Mouse (Mus musculus) midbrain, embryonic 11.5 days (tissue): ENCODE data around the gene Mrpl48. TPM values are rescaled to one million over a fixed set of nuclear protein-coding genes. Genes with fewer than 3 reads are reported as not detected.
A peak's percentile ranks its signal among the peaks of the same experiment; 100 is the strongest.

Experiments used
- ATAC-seq: fragments of 200-750 bp; cut with Nextera tagmentation; 2 replicates; pipeline ENCODE4 v1.8.0; 2017; ENCODE audit warnings: moderate TSS enrichment, moderate library complexity; ENCODE audit not compliant: low FRiP score
- DNase-seq: peaks from one replicate; pipeline ENCODE4 v3.0.0; 2015; ENCODE audit warnings: low spot score; ENCODE audit errors: missing footprints
- H3K27ac ChIP-seq: fragments of 300-500 bp; sonication (generic); 2 replicates; pipeline ENCODE4 v1.5.1; 2014; ENCODE audit warnings: low read depth, low read length
- H3K27me3 ChIP-seq: fragments of 300-500 bp; sonication (generic); 2 replicates; pipeline ENCODE4 v1.6.1; 2014; ENCODE audit warnings: mild to moderate bottlenecking, low read length, moderate library complexity, mixed read lengths; ENCODE audit not compliant: control insufficient read depth, insufficient read depth
- H3K36me3 ChIP-seq: fragments of 300-500 bp; sonication (generic); 2 replicates; pipeline ENCODE4 v1.6.1; 2014; ENCODE audit warnings: mild to moderate bottlenecking, low read length, moderate library complexity, mixed read lengths; ENCODE audit not compliant: control insufficient read depth, insufficient read depth
- H3K4me1 ChIP-seq: fragments of 300-500 bp; sonication (generic); 2 replicates; pipeline ENCODE4 v1.6.1; 2014; ENCODE audit warnings: low read length; ENCODE audit not compliant: control insufficient read depth, insufficient read depth
- H3K4me2 ChIP-seq: fragments of 300-500 bp; sonication (generic); 2 replicates; pipeline ENCODE4 v1.6.1; 2014; ENCODE audit warnings: mild to moderate bottlenecking, moderate library complexity
- H3K4me3 ChIP-seq: fragments of 300-500 bp; sonication (generic); 2 replicates; pipeline ENCODE4 v1.5.1; 2014; ENCODE audit warnings: low read depth, low read length
- H3K9ac ChIP-seq: fragments of 300-500 bp; sonication (generic); 2 replicates; pipeline ENCODE4 v1.6.1; 2014; ENCODE audit warnings: low read length
- H3K9me3 ChIP-seq: fragments of 300-500 bp; sonication (generic); 2 replicates; pipeline ENCODE4 v1.6.1; 2016; ENCODE audit warnings: low read length; ENCODE audit not compliant: control insufficient read depth
- WGBS: fragments of 180-500 bp; shearing (Covaris S2); extraction: QIAGEN DNeasy Blood & Tissue Kit; methylation state at CpG from one replicate; pipeline ENCODE4 v1.1.7; 2014; 5-methylcytosine and 5-hydroxymethylcytosine counted together
- polyA plus RNA-seq: library from polyadenylated mRNA; unstranded; fragments of >200 nt; fragmentation: Nextera tagmentation; extraction: Ambion mirVana; gene quantifications from 2 replicates; pipeline ENCODE4 v1.2.1, GENCODE M21; 2014

Mrpl48 gene
- polyA plus RNA-seq, 1 experiment from 2014 or later = 62.9 TPM

- Histone ChIP-seq H3K36me3 (no peaks in the 10 kb centered on the region), H3K9ac (peak overlapping the region; percentile 66), H3K4me3 (peak overlapping the region; percentile 43), H3K9me3 (no peaks in the 10 kb centered on the region), H3K27ac (no peak overlapping the region), H3K4me1 (no peaks in the 10 kb centered on the region), H3K27me3 (no peaks in the 10 kb centered on the region), H3K4me2 (peak overlapping the region; percentile 46)
- 8% methylated on average over 2 of the region's 2 CpGs for WGBS
- no peak for DNase-seq
- ATAC-seq = no peak; the same call in 1 of the 2 replicates
These were observed 16.6 kb downstream of the Mrpl48 start for GRCm38 (mm10) chr7:100591522-100591852.

DNA sequence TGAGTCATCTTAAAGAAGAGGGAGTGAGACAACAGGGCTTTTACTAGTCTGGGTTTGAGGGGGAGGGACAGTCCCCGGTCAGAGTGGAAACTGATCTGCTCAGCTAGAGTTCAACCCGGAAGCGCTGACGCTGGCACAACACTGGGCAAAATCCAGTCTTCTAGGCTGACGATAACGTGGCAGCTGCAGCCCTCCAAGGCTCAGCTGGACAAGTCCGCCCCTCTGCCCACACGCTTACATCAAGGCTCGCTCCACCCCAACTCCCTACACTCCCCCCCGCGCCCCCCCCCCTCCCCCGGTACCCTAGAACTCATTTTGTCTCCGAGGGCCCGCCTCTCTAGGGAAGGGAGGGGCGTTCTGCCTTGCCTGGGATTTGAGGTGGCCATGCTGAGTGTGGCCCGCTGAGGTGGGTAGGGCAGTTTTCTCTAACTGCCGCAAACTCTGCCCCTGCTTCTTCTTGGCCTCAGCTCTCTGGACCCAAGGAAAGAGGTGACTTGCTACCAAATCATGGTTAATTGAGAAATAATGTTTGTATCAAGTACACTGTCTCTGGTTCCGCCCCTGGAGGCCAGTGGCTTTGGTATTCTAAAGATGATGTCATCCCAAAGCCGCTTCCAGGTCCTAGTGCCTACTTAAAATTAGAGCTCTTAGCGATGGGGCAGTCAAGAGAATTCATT is 17.1 kb downstream of the Mrpl48 start:
- ATAC-seq (peak; percentile 96), DNase-seq (peak; percentile 96)
- Histone ChIP-seq H3K9ac (peak overlapping the region; percentile 66), H3K4me3 (peak overlapping the region; percentile 43), H3K36me3 (no peaks in the 10 kb centered on the region), H3K4me1 (no peaks in the 10 kb centered on the region), H3K27ac (peak overlapping the region; percentile 50; the same call in 1 of the 2 replicates), H3K4me2 (peak overlapping the region; percentile 46), H3K27me3 (no peaks in the 10 kb centered on the region), H3K9me3 (no peaks in the 10 kb centered on the region)
- WGBS = under 1% methylated on average over 20 of the region's 20 CpGs

- no peak for ATAC-seq
- 49% methylated on average over 7 of the region's 7 CpGs for WGBS
- Histone ChIP-seq H3K4me2 (peak overlapping the region; percentile 46), H3K4me1 (no peaks in the 10 kb centered on the region), H3K9me3 (no peaks in the 10 kb centered on the region), H3K27me3 (no peaks in the 10 kb centered on the region), H3K27ac (peak overlapping the region; percentile 50; the same call in 1 of the 2 replicates), H3K36me3 (no peaks in the 10 kb centered on the region), H3K9ac (peak overlapping the region; percentile 66), H3K4me3 (peak overlapping the region; percentile 43)
- DNase-seq = no peak
These were observed 17.6 kb downstream of the Mrpl48 start for GRCm38 (mm10) chr7:100590504-100590844.

DNA sequence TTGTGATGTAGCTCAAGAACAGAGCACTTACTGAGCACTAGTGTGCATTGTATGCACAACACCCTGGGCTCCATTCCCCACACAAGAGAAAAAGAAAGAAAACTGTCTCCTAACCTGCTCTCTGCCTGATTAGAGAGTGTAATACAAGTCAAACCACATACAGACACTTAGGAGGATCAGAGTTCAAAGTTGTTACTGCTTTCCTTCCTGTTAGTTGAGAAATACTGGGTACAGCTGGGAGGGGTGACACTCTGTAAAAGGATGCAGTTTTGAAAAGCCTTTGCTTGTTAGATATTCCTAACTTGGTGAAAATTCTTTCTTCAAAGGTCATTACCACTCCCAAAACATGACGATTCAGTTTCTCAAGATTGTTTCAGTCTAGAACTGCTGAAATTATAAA is 18.3 kb downstream of the Mrpl48 start:
- DNase-seq = no peak
- Histone ChIP-seq H3K9me3 (no peaks in the 10 kb centered on the region), H3K4me3 (no peak overlapping the region), H3K4me1 (no peaks in the 10 kb centered on the region), H3K4me2 (no peak overlapping the region), H3K27ac (no peak overlapping the region), H3K9ac (no peak overlapping the region), H3K27me3 (no peaks in the 10 kb centered on the region), H3K36me3 (no peaks in the 10 kb centered on the region)
- WGBS = 71% methylated on average over 1 of the region's 1 CpGs
- ATAC-seq = no peak

GRCm38 (mm10) chr7:100582727-100583236 is 25.3 kb downstream of the Mrpl48 start:
- ATAC-seq = peak; percentile 90
- peak overlapping the region; percentile 61 for H3K4me2 ChIP-seq
- under 1% methylated on average over 31 of the region's 31 CpGs for WGBS

DNA sequence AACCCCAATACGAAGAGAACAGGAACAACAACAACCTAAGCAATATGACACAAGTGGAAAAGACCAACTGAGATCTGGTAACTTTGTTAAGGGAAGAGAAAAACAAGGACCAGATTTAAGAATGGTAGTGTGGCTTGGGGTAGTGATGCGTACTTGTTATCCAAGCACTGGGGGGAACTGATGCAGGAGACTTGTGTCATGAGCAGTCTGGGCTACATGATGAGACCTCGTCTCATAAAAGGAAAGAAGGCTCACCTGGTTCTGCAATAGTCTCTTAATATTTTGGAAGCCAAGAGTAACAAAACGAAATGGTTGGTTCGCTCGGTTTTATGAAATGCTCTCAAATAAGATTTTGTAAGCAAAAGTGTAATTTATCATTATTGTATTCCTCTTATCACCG is 25.9 kb downstream of the Mrpl48 start:
- ATAC-seq = no peak
- H3K27ac ChIP-seq = no peak overlapping the region
- H3K4me2 ChIP-seq = peak overlapping the region; percentile 61
- DNase-seq = no peak
- H3K9ac ChIP-seq = peak overlapping the region; percentile 88
- H3K4me3 ChIP-seq = peak overlapping the region; percentile 52
- peaks cover 8% of the 10 kb centered on the region; the same call in 1 of the 2 replicates for H3K4me1 ChIP-seq
- no peaks in the 10 kb centered on the region for H3K9me3 ChIP-seq
- H3K36me3 ChIP-seq = no peaks in the 10 kb centered on the region
- no peaks in the 10 kb centered on the region for H3K27me3 ChIP-seq
- whole genome bisulfite sequencing = 42% methylated on average over 7 of the region's 7 CpGs

More at GRCm38 (mm10) chr7:100582727-100583236, 25.3 kb downstream of the Mrpl48 start:
- no peaks in the 10 kb centered on the region for H3K36me3 ChIP-seq
- H3K9ac ChIP-seq = peak overlapping the region; percentile 88
- H3K4me3 ChIP-seq = peak overlapping the region; percentile 52
- H3K9me3 ChIP-seq = no peaks in the 10 kb centered on the region
- peak; percentile 99 for DNase-seq
- no peaks in the 10 kb centered on the region for H3K27me3 ChIP-seq
- H3K4me1 ChIP-seq = peaks cover 8% of the 10 kb centered on the region; the same call in 1 of the 2 replicates
- H3K27ac ChIP-seq = peak overlapping the region; percentile 82

DNA sequence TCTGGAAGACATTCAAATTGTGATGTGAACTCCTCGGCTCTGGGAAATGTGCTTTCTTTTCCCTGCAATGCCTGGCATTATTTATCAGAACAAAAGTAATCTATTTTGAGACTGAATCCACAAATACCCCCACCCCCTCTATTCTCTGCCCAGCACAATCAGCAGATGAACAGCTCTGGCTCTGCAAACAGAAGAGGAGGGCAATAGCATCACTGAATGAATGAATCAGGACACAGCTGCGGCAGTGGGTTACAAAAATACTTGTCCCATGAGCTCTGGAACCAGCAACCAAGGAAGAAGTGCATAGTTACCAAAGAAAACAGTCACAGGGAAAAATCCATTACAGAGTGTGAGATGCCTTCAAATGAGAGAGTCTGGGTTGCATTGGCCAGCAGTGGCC is 29.3 kb downstream of the Mrpl48 start:
- DNase-seq (no peak), ATAC-seq (no peak)
- Histone ChIP-seq H3K4me1 (peaks cover 8% of the 10 kb centered on the region; the same call in 1 of the 2 replicates), H3K4me2 (no peak overlapping the region), H3K36me3 (no peaks in the 10 kb centered on the region), H3K9ac (no peak overlapping the region), H3K27me3 (no peaks in the 10 kb centered on the region), H3K9me3 (no peaks in the 10 kb centered on the region), H3K27ac (no peak overlapping the region), H3K4me3 (no peak overlapping the region)
- WGBS = 70% methylated on average over 2 of the region's 2 CpGs

- no peaks in the 10 kb centered on the region for H3K27me3 ChIP-seq
- 84% methylated on average over 4 of the region's 4 CpGs for WGBS
- no peak overlapping the region for H3K4me3 ChIP-seq
- no peak overlapping the region for H3K27ac ChIP-seq
- H3K36me3 ChIP-seq = no peaks in the 10 kb centered on the region
- no peak for DNase-seq
- H3K9ac ChIP-seq = no peak overlapping the region
- H3K4me1 ChIP-seq = no peaks in the 10 kb centered on the region
- no peak for ATAC-seq
- no peaks in the 10 kb centered on the region for H3K9me3 ChIP-seq
- no peak overlapping the region for H3K4me2 ChIP-seq
These were observed 35.4 kb downstream of the Mrpl48 start for GRCm38 (mm10) chr7:100572704-100573103.

DNA sequence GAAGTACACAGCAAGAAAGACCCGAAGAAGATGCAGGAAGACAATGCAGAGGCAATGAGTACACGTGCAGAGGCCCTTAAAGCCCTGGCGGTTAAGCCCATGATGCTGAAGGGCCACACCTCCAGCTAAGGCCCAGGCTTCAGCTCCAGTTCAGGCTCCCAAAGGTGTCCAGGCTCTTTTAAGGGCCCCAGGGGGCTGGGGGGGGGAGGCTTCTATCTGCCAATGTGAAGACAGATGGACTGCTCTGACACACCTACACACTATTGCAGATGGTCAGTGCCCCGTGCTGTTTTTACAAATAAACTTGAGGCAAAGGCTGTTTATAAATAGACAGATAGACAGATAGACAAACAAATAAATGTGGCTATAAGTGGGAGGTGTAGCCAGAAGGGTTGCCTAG is 36.0 kb downstream of the Mrpl48 start:
- no peaks in the 10 kb centered on the region for H3K9me3 ChIP-seq
- no peaks in the 10 kb centered on the region for H3K4me1 ChIP-seq
- no peak overlapping the region for H3K27ac ChIP-seq
- H3K4me2 ChIP-seq = no peak overlapping the region
- no peak for DNase-seq
- no peak overlapping the region for H3K4me3 ChIP-seq
- H3K9ac ChIP-seq = no peak overlapping the region
- WGBS = 76% methylated on average over 4 of the region's 4 CpGs
- no peak for ATAC-seq
- H3K36me3 ChIP-seq = no peaks in the 10 kb centered on the region
- H3K27me3 ChIP-seq = no peaks in the 10 kb centered on the region
